Mouse (Mus musculus) cerebellum, adult 9-10 months (tissue): ENCODE measurements around the gene Ptbp3.
"Not testable (repeated sequence)": the region's sequence is repeated elsewhere in the genome, so short reads cannot be mapped to it uniquely, and the experiment has no call there.

Experiments used
- DNase-seq: peaks from one replicate; pipeline ENCODE4 v3.0.0; 2022

The Ptbp3 gene

GRCm38 (mm10) chr4:59549175-59549976 lies at the start of gene Ptbp3:
Gene Ptbp3 (minus strand): TSS chr4:59549364.
- DNase-seq, result peak; percentile 87

GRCm38 (mm10) chr4:59596556-59596955 lies 47.4 kb upstream of the Ptbp3 start:
- no peak for DNase-seq

- no peak for DNase-seq
Observed at GRCm38 (mm10) chr4:59594614-59595013, 45.5 kb upstream of the Ptbp3 start.

GRCm38 (mm10) chr4:59587872-59588226 lies 38.7 kb upstream of the Ptbp3 start:
- DNase-seq, result no peak

- DNase-seq, result no peak
Observed at GRCm38 (mm10) chr4:59587215-59587871, 38.2 kb upstream of the Ptbp3 start.

- no peak for DNase-seq
Observed at GRCm38 (mm10) chr4:59585097-59585496, 35.9 kb upstream of the Ptbp3 start.

- no peak for DNase-seq
Observed at GRCm38 (mm10) chr4:59582186-59582585, 33.0 kb upstream of the Ptbp3 start.

- peak; percentile 99 for DNase-seq
Observed at GRCm38 (mm10) chr4:59581314-59582185, 32.4 kb upstream of the Ptbp3 start, which contains the start of gene Hsdl2. Gene Hsdl2 (plus strand): TSS chr4:59581563.

- peak; percentile 48 for DNase-seq
Observed at GRCm38 (mm10) chr4:59580495-59581281, 31.5 kb upstream of the Ptbp3 start.

GRCm38 (mm10) chr4:59575184-59575958 lies 26.2 kb upstream of the Ptbp3 start:
- DNase-seq, result no peak

GRCm38 (mm10) chr4:59572521-59573118 lies 23.5 kb upstream of the Ptbp3 start:
- no peak for DNase-seq

- not testable (repeated sequence) for DNase-seq
Observed at GRCm38 (mm10) chr4:59570519-59570918, 21.4 kb upstream of the Ptbp3 start.

GRCm38 (mm10) chr4:59569538-59569937 lies 20.4 kb upstream of the Ptbp3 start:
- DNase-seq, result peak; percentile 79

- no peak for DNase-seq
Observed at GRCm38 (mm10) chr4:59567576-59568260, 18.6 kb upstream of the Ptbp3 start.

- DNase-seq, result no peak
Observed at GRCm38 (mm10) chr4:59565571-59566188, 16.5 kb upstream of the Ptbp3 start.

GRCm38 (mm10) chr4:59564128-59564527 lies 15.0 kb upstream of the Ptbp3 start:
- DNase-seq, result no peak

GRCm38 (mm10) chr4:59560141-59560540 lies 11.0 kb upstream of the Ptbp3 start:
- DNase-seq, result no peak

- no peak for DNase-seq
Observed at GRCm38 (mm10) chr4:59558096-59558720, 9.0 kb upstream of the Ptbp3 start.

GRCm38 (mm10) chr4:59557343-59557742 lies 8.2 kb upstream of the Ptbp3 start:
- DNase-seq, result not testable (repeated sequence)

GRCm38 (mm10) chr4:59555177-59555576 lies 6.0 kb upstream of the Ptbp3 start:
- DNase-seq, result no peak
